Mouse (Mus musculus) regulatory T cell (primary cell): ENCODE data around the gene Lrpap1.

Experiments
- in situ Hi-C: fragments of 300-600 bp; cut with MboI, MseI; formaldehyde crosslinking; loops from one replicate; pipeline ENCODE4 v1.15.1; 2025; ENCODE audit warnings: high pct_unique_total_duplicates

Gene Lrpap1

GRCm38 (mm10) chr5:35057582-35057981 lies 48.0 kb downstream of the Lrpap1 start:
- in situ Hi-C loops = no loop called here

GRCm38 (mm10) chr5:35056604-35057432 lies 48.7 kb downstream of the Lrpap1 start, which contains the start of gene Dok7:
Dok7 (plus strand) TSS chr5:35056766.
- in situ Hi-C loops = no loop called here

- in situ Hi-C loops = no loop called here
Measured at GRCm38 (mm10) chr5:35055076-35055475, 50.5 kb downstream of the Lrpap1 start.

- in situ Hi-C loops = no loop called here
Measured at GRCm38 (mm10) chr5:35054628-35055027, 50.9 kb downstream of the Lrpap1 start.

- in situ Hi-C loops = no loop called here
Measured at GRCm38 (mm10) chr5:35050541-35050940, 55.0 kb downstream of the Lrpap1 start.

GRCm38 (mm10) chr5:35043110-35043451 lies 62.5 kb downstream of the Lrpap1 start:
- in situ Hi-C loops = loop anchor here (5.0 kb wide), 2 partner anchors 56 to 126 kb away; no protein-coding TSS in a partner anchor

- in situ Hi-C loops = loop anchor here (5.0 kb wide), 2 partner anchors 55 to 125 kb away; no protein-coding TSS in a partner anchor
Measured at GRCm38 (mm10) chr5:35042431-35043109, 63.0 kb downstream of the Lrpap1 start.
